Mouse (Mus musculus) G1E (cell line): ENCODE data around the gene Irf4. TPM values are rescaled to one million over a fixed set of nuclear protein-coding genes. Genes with fewer than 3 reads are reported as not detected.

Experiments used
- ATAC-seq: 2 replicates; pipeline ENCODE4 v1.8.0; 2016; ENCODE audit warnings: mild to moderate bottlenecking; ENCODE audit not compliant: insufficient number of reproducible peaks, poor library complexity, low FRiP score, severe bottlenecking; ENCODE audit errors: extremely low read depth
- DNase-seq: peaks from one replicate; pipeline ENCODE4 v3.0.0; 2012; ENCODE audit warnings: low spot score
- H3K27me3 ChIP-seq: 2 replicates; pipeline ENCODE4 v1.6.1; 2012; ENCODE audit warnings: mild to moderate bottlenecking, low read length, inconsistent platforms; ENCODE audit not compliant: insufficient read depth
- H3K36me3 ChIP-seq: replicated peaks from 2 replicates; pipeline ENCODE3; 2012; ENCODE audit warnings: mild to moderate bottlenecking, inconsistent platforms
- H3K4me1 ChIP-seq: 2 replicates; pipeline ENCODE4 v1.6.1; 2012; ENCODE audit warnings: low read depth, low read length, inconsistent platforms, mixed read lengths; ENCODE audit not compliant: insufficient read depth
- H3K4me3 ChIP-seq: 2 replicates; pipeline ENCODE4 v1.5.1; 2012; ENCODE audit warnings: low read depth, mild to moderate bottlenecking, inconsistent platforms, low read length, moderate library complexity, mixed read lengths
- H3K9me3 ChIP-seq: replicated peaks from 2 replicates; pipeline ENCODE4 v1.6.1; 2012; ENCODE audit warnings: inconsistent platforms
- CTCF ChIP-seq: IDR thresholded peaks from 2 replicates; pipeline ENCODE4 v1.5.1; 2012; ENCODE audit warnings: low read depth, low read length, inconsistent platforms, mixed read lengths
- GATA1 ChIP-seq: IDR thresholded peaks from 2 replicates; pipeline ENCODE4 v1.6.1; 2012; ENCODE audit warnings: borderline replicate concordance, low read length, inconsistent platforms, mixed read lengths
- GATA2 ChIP-seq: IDR thresholded peaks from 2 replicates; pipeline ENCODE4 v1.6.1; 2012; ENCODE audit warnings: low read depth, low read length, inconsistent platforms, borderline replicate concordance
- POLR2AphosphoS5 ChIP-seq: IDR thresholded peaks from 2 replicates; pipeline ENCODE4 v1.6.1; 2012; ENCODE audit warnings: low read depth, low read length, inconsistent platforms; ENCODE audit not compliant: insufficient replicate concordance
- TAL1 ChIP-seq: conservative IDR thresholded peaks from 2 replicates; pipeline ENCODE4 v1.6.1; 2012; ENCODE audit warnings: low read depth, low read length, inconsistent platforms, mixed read lengths
- polyA plus RNA-seq: library from polyadenylated mRNA; stranded (reverse); fragments of >175 nt; gene quantifications from 2 replicates; pipeline ENCODE4 v1.2.3, GENCODE M21; 2012
- total RNA-seq, 2 experiments: library from RNA; stranded (forward) in 1 of 2; stranded (reverse) in 1 of 2; fragments of 200-1000 nt in 1 of 2; fragments of >200 nt in 1 of 2; fragmentation: Nextera tagmentation in 1 of 2; gene quantifications; 2 replicates each; pipeline ENCODE4 v1.2.3; 2014 to 2017

Irf4 gene
- total and polyA plus RNA-seq, 3 experiments, result 0.05 TPM; not detected in 2

DNA sequence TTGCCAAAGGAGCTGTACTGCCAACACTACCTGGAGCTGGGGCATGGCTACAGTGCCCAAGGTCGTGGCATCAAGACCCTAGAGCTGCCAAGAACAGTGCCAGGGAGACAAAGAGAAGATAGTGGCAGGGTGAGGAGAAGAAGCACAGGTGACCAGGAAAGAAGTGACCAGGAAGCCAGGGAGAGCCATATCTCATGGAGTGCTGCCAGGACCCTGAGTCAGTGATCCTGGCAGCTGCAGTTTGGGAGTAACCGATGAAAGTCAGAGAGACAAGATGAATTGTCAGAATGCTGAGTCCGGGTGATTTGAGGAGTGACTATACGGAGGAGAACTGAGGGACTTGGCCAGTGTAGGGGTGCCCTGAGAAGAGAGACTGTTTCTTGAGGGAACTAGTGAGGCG, 44.6 kb downstream of the Irf4 start:
- Histone ChIP-seq H3K36me3 (no peaks in the 10 kb centered on the region), H3K9me3 (no peaks in the 10 kb centered on the region), H3K4me3 (no peak overlapping the region), H3K27me3 (peaks cover 19% of the 10 kb centered on the region), H3K4me1 (no peaks in the 10 kb centered on the region)
- DNase-seq (no peak), ATAC-seq (no peak)
- TF ChIP-seq POLR2AphosphoS5, result no peak
- no peak for TF ChIP-seq TAL1
- TF ChIP-seq CTCF, result no peak
- no peak for TF ChIP-seq GATA1
- TF ChIP-seq GATA2, result no peak

DNA sequence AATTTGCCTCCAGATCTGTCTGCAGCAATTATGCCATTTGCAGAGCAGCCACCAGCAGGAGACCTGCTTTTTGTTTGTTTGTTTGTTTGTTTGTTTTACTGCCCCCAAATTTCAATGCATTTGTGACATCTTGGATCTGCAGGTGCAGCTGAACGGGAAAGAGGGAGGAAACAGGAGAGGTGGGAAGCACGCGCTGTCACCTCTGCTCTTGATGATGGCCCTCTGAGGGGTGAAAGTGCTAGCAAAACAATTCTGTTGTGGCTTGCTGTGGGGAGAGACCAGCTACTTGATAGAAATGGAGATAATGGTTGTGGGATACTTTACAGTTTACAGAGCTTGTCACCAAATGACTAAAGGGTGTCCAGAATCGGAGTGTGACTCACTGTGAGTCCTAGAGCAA, 46.9 kb downstream of the Irf4 start:
- Histone ChIP-seq H3K27me3 (peaks cover 20% of the 10 kb centered on the region), H3K9me3 (no peaks in the 10 kb centered on the region), H3K36me3 (no peaks in the 10 kb centered on the region), H3K4me1 (no peaks in the 10 kb centered on the region), H3K4me3 (no peak overlapping the region)
- no peak for ATAC-seq
- TF ChIP-seq GATA1 (no peak), GATA2 (no peak), TAL1 (no peak), CTCF (no peak), POLR2AphosphoS5 (no peak)
- no peak for DNase-seq

DNA sequence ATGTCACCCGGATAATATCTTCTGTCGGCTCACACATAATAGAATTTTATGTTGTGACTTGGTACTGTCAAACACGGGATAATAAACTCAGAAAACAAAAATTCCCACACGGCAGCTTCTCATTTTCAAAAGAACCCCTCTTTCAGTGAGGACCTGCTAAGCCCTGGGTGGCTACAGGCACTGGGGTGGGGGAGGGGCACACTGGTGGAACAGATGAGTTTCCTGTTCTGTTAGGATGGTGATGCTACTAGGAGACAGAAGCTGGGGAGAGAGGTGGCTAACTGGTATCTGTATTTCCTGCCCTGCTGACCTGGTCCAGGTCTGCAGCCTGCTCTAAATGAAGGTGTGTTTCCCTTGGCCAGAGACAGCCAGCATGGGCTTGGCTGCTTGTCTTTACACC, 52.9 kb downstream of the Irf4 start:
- DNase-seq (no peak), ATAC-seq (no peak)
- Histone ChIP-seq H3K9me3 (no peaks in the 10 kb centered on the region), H3K27me3 (peaks cover 8% of the 10 kb centered on the region), H3K4me3 (no peak overlapping the region), H3K4me1 (no peaks in the 10 kb centered on the region), H3K36me3 (no peaks in the 10 kb centered on the region)
- TF ChIP-seq GATA1, result no peak
- TF ChIP-seq CTCF, result no peak
- TF ChIP-seq POLR2AphosphoS5, result no peak
- no peak for TF ChIP-seq GATA2
- no peak for TF ChIP-seq TAL1

DNA sequence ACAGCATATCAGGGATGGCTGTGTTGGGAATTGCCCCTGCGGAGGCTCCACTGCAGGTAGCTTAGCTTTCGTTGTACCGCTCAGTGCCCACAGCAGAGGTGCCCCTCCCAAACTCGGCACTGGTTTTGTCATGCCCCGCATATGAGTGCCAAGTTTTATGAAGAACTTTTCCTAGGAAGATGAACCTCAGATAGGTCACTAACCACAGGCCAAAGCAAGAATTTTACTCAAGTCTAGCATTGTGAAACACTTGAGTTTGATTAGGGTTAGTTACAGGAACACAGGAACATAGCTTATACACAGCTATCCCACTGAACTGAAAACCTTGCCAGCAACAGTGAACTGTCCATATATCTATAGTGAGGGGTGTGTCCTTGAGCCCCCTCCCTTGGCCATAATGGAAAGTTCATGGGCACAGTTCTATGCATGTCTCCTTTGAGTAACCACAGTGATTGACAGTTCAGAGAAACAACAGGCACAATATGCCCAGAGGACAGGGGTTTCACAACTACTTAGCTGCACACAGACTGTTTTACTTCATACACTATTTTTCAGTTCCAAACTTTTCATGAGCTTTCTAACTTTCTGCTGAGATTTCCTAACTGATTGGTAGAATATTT, 53.4 kb downstream of the Irf4 start:
- TF ChIP-seq TAL1, result no peak
- no peak for TF ChIP-seq POLR2AphosphoS5
- no peak for TF ChIP-seq GATA2
- no peak for TF ChIP-seq GATA1
- TF ChIP-seq CTCF, result no peak
- DNase-seq (no peak), ATAC-seq (no peak)
- no peaks in the 10 kb centered on the region for H3K9me3 ChIP-seq
- no peaks in the 10 kb centered on the region for H3K36me3 ChIP-seq
- H3K4me1 ChIP-seq, result no peaks in the 10 kb centered on the region
- H3K27me3 ChIP-seq, result peaks cover 6% of the 10 kb centered on the region; the same call in 1 of the 2 replicates
- no peak overlapping the region for H3K4me3 ChIP-seq

DNA sequence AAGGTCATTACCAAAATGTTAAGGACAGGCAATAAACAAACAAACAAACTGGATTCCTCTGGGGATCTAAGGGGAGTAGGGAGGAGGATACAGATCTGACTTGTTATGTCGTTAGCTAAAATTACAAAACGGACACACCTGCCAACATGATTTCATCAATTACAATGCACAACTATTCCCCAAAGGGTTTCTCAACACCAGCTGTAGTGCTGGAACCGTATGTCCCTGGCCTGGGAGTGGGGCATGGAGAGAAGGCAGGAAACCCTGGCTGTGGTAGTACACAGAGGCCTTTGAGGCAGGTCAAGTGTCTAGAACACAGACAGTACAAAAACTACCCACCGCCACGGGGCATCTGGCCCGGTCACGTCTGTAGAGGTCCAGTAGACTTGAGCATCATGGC, 60.2 kb downstream of the Irf4 start:
- Histone ChIP-seq H3K4me1 (no peaks in the 10 kb centered on the region), H3K9me3 (no peaks in the 10 kb centered on the region), H3K4me3 (no peak overlapping the region), H3K36me3 (peaks cover 8% of the 10 kb centered on the region), H3K27me3 (no peaks in the 10 kb centered on the region)
- DNase-seq (no peak), ATAC-seq (no peak)
- no peak for TF ChIP-seq POLR2AphosphoS5
- no peak for TF ChIP-seq GATA1
- TF ChIP-seq CTCF, result no peak
- no peak for TF ChIP-seq GATA2
- no peak for TF ChIP-seq TAL1

DNA sequence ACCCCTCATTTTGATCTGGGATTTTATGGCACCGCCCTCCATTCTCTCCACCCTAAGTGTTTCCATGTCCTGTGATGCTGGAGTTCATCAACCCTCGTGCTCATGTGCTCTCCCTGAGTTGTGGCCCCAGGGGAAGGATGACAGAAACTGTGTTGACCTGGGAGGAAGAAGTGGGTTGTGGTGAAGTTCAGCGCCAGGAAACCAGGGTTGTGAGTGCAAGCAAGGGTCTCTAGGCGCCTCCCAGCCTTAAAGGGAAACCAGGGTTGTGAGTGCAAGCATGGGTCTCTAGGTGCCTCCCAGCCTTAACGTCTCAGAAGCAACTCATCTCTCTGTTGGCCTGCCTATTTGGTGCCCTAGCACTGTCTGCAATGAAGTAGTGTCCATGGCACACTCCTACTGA, 64.4 kb downstream of the Irf4 start:
- no peak for ATAC-seq

DNA sequence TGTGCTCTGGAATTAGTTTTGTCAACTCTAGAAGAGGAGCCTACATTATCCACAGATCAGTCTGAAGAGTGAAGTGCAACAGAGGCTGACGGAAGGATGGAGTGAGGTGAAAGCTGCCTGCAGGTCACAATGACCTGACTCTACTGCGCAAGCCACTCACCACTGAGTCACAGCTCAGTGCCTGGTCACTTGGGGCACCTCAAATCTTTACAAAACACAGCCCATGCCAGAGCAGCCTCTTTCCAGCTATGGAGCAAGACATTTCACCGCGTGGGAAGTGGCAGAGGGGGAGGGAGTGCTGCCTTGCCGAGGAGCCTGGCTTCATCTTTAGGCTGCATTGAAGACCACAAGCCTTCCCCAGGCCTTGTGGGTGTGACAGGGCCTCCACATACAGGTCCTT, 65.2 kb downstream of the Irf4 start:
- no peak for DNase-seq
- H3K9me3 ChIP-seq, result no peaks in the 10 kb centered on the region
- H3K4me1 ChIP-seq, result no peaks in the 10 kb centered on the region
- TF ChIP-seq TAL1 (no peak), GATA2 (no peak), POLR2AphosphoS5 (no peak), CTCF (no peak), GATA1 (no peak)
- peaks cover 52% of the 10 kb centered on the region for H3K36me3 ChIP-seq
- no peak for ATAC-seq
- H3K4me3 ChIP-seq, result no peak overlapping the region
- no peaks in the 10 kb centered on the region for H3K27me3 ChIP-seq

More for the DNA sequence above, 64.4 kb downstream of the Irf4 start:
- TF ChIP-seq POLR2AphosphoS5, result no peak
- TF ChIP-seq GATA2, result no peak
- no peak for TF ChIP-seq TAL1
- TF ChIP-seq GATA1, result no peak
- no peak for TF ChIP-seq CTCF
- no peaks in the 10 kb centered on the region for H3K27me3 ChIP-seq
- H3K4me3 ChIP-seq, result no peak overlapping the region
- no peak for DNase-seq
- no peaks in the 10 kb centered on the region for H3K4me1 ChIP-seq
- H3K36me3 ChIP-seq, result peaks cover 46% of the 10 kb centered on the region
- no peaks in the 10 kb centered on the region for H3K9me3 ChIP-seq

Other genes with a start within 250 kb of the Irf4 start
- 61.2 and 65.3 TPM in 2 replicates for gene Uqcrfs1, start 203.9 kb upstream of the Irf4 start, total RNA-seq (2014; fragmentation: Nextera tagmentation)
- gene Uqcrfs1, start 203.9 kb upstream of the Irf4 start, total RNA-seq (2017), result 158 and 166 TPM in 2 replicates
- gene Uqcrfs1, start 203.9 kb upstream of the Irf4 start, polyA plus RNA-seq, result 106 and 116 TPM in 2 replicates
- gene Dusp22, start 89.2 kb upstream of the Irf4 start, total RNA-seq (2014; fragmentation: Nextera tagmentation), result not detected in 2 replicates
- gene Dusp22, start 89.2 kb upstream of the Irf4 start, total RNA-seq (2017), result 0.27 TPM in 1 of 2 replicates, not detected in the other
- gene Dusp22, start 89.2 kb upstream of the Irf4 start, polyA plus RNA-seq, result not detected in 2 replicates
- not detected in 2 replicates for gene Hus1b, start 198.5 kb downstream of the Irf4 start, total RNA-seq (2014; fragmentation: Nextera tagmentation)
- gene Hus1b, start 198.5 kb downstream of the Irf4 start, total RNA-seq (2017), result 0.87 and 1.3 TPM in 2 replicates
- not detected in 2 replicates for gene Hus1b, start 198.5 kb downstream of the Irf4 start, polyA plus RNA-seq
- 46.6 and 55.0 TPM in 2 replicates for gene Exoc2, start 224.9 kb downstream of the Irf4 start, total RNA-seq (2014; fragmentation: Nextera tagmentation)
- 42.7 and 44.7 TPM in 2 replicates for gene Exoc2, start 224.9 kb downstream of the Irf4 start, total RNA-seq (2017)
- 5.1 and 6.9 TPM in 2 replicates for gene Exoc2, start 224.9 kb downstream of the Irf4 start, polyA plus RNA-seq
- gene Gm5447, start 225.0 kb downstream of the Irf4 start, total RNA-seq (2014; fragmentation: Nextera tagmentation), result not detected in 2 replicates
- gene Gm5447, start 225.0 kb downstream of the Irf4 start, total RNA-seq (2017), result 0.12 and 0.27 TPM in 2 replicates
- gene Gm5447, start 225.0 kb downstream of the Irf4 start, polyA plus RNA-seq, result not detected in 2 replicates